Mouse (Mus musculus): ENCODE measurements around the gene Tmem248. TPM values are rescaled to one million over a fixed set of nuclear protein-coding genes. Genes with fewer than 3 reads are reported as not detected.

Gene Tmem248
- total and polyA plus RNA-seq, 3 experiments, result 72.1 to 82.9 (median 80.9) TPM

- no peak for TF ChIP-seq TBP (conservative IDR thresholded peaks at IDR 0.05; ENCODE audit: low read depth, low read length)
- TF ChIP-seq JUN (IDR thresholded peaks at IDR 0.05; ENCODE audit: insufficient read depth, low read depth, low read length), result no peak
- TF ChIP-seq RAD21 (IDR thresholded peaks at IDR 0.05; ENCODE audit: low read depth, low read length), result no peak
- TF ChIP-seq MAZ (IDR thresholded peaks at IDR 0.05; ENCODE audit: low read depth, low read length), result no peak
- TF ChIP-seq CHD1 (IDR thresholded peaks at IDR 0.05; ENCODE audit: low read depth, low read length), result no peak
- TF ChIP-seq EP300 (IDR thresholded peaks at IDR 0.05; ENCODE audit: low read length), result no peak
- TF ChIP-seq POLR2AphosphoS2 (IDR thresholded peaks at IDR 0.05; ENCODE audit: low read depth, low read length), result no peak
- TF ChIP-seq CHD2 (IDR thresholded peaks at IDR 0.05; ENCODE audit: low read length), result no peak
- no peak for TF ChIP-seq SIN3A (IDR thresholded peaks at IDR 0.05; ENCODE audit: low read length)
- TF ChIP-seq CTCF (conservative IDR thresholded peaks at IDR 0.05 in 1 of 2, IDR thresholded peaks at IDR 0.05 in 1 of 2; ENCODE audit: low read depth in 2 of 2, low read length in 2 of 2), result no peak
- no peak for TF ChIP-seq NELFE (IDR thresholded peaks at IDR 0.05; ENCODE audit: low read depth, low read length)
- no peak for TF ChIP-seq BHLHE40 (IDR thresholded peaks at IDR 0.05; ENCODE audit: low read depth, low read length)
- no peak for TF ChIP-seq IRF4 (IDR thresholded peaks at IDR 0.05; ENCODE audit: low read depth, low read length)
- no peak for TF ChIP-seq ETS1 (conservative IDR thresholded peaks at IDR 0.05; ENCODE audit: low read depth, low read length)
- no peak for TF ChIP-seq MAX (IDR thresholded peaks at IDR 0.05; ENCODE audit: low read length)
- TF ChIP-seq RCOR1 (conservative IDR thresholded peaks at IDR 0.05; ENCODE audit: low read depth, low read length), result no peak
- no peak for TF ChIP-seq ELF1 (IDR thresholded peaks at IDR 0.05; ENCODE audit: low read depth, low read length)
- no peak for TF ChIP-seq USF1 (IDR thresholded peaks at IDR 0.05; ENCODE audit: low read depth, low read length)
- Histone ChIP-seq H3K9me3 (replicated peaks; ENCODE audit: low read length) (peaks cover 2% of the 10 kb centered on the region), H3K36me3 (replicated peaks in 1 of 2; ENCODE audit: control insufficient read depth in 1 of 2, insufficient read depth in 1 of 2, low read length in 1 of 2) (peaks cover 52 to 79% of the 10 kb centered on the region in 2 experiments), H3K4me3 (replicated peaks in 1 of 3; ENCODE audit: low read depth in 2 of 3, low read length in 2 of 3, poor library complexity in 1 of 3) (no peak overlapping the region), H3K4me2 (ENCODE audit: insufficient read depth, low read depth, poor library complexity, severe bottlenecking) (no peak overlapping the region), H3K27me3 (replicated peaks) (no peaks in the 10 kb centered on the region), H3K4me1 (ENCODE audit: control insufficient read depth in 1 of 2, insufficient read depth in 2 of 2) (peaks cover 18 to 46% of the 10 kb centered on the region in 2 experiments; a peak in 3 of 4 replicates), H3K79me2 (replicated peaks; ENCODE audit: control insufficient read depth, extremely low read depth, insufficient read depth, poor library complexity, severe bottlenecking) (peaks cover 4% of the 10 kb centered on the region), H3K27ac (ENCODE audit: insufficient read depth, low read depth) (no peak overlapping the region), H3K9ac (ENCODE audit: insufficient read depth, low read depth) (no peak overlapping the region)
- DNase-seq (ENCODE audit: extremely low read depth), result no peak
- dilution Hi-C loops (cut with MboI; ENCODE audit: extremely low pct_ligation_motif_present, extremely low pct_unique_long_range_greater_than_20kb, low sequenced_read_pairs) (no loop called here), in situ Hi-C loops (cut with MboI; ENCODE audit: low pct_ligation_motif_present, low pct_unique_long_range_greater_than_20kb, low sequenced_read_pairs) (no loop called here)
Measured at GRCm38 (mm10) chr5:130197981-130198380, 18.9 kb upstream of the Tmem248 start.

DNA sequence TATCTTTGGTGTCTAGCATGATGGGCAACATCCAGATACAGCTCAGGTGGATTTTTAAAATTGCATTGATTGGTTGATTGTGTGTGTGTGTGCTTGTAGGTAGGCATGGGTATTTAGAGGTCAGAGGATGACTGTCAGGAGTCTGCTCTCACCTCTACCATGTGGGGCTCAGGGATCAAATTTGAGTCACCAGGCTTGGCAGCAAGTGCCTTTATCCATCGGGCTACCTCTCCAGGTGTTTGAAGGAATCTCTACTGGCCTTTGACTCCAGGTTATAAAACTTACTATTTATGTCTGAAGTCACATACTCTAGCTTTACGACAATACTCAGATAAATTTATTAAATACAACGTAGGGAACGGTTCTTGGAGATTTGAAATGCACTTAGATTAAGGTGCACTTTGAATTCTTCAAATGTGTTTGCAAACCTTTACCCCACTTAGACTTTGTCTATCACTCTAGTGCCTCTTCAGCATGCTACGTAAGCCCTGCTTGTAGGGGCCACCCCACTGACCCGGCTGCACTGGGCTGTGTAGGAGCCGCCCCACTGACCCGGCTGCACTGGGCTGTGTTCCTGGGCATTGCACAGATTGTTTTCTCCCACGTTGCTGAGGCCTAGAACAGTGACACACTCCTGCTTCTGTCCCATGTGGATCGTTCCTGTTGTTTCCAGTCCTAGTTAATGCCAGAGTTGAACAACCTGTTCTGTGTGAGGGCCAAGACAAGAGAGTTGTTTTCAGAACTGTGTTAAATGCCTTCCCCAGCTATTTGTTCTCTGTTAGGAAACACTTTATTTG, 16.4 kb upstream of the Tmem248 start:
- H3K27ac ChIP-seq (ENCODE audit: insufficient read depth, low read depth), result no peak overlapping the region
- H3K9ac ChIP-seq (ENCODE audit: insufficient read depth, low read depth), result no peak overlapping the region
- H3K27me3 ChIP-seq (replicated peaks), result no peaks in the 10 kb centered on the region
- DNase-seq (ENCODE audit: extremely low read depth), result no peak
- H3K4me2 ChIP-seq (ENCODE audit: insufficient read depth, low read depth, poor library complexity, severe bottlenecking), result no peak overlapping the region
- peaks cover 14 to 38% of the 10 kb centered on the region in 2 experiments; a peak in 3 of 4 replicates for H3K4me1 ChIP-seq (ENCODE audit: control insufficient read depth in 1 of 2, insufficient read depth in 2 of 2)
- peaks cover 2% of the 10 kb centered on the region for H3K9me3 ChIP-seq (replicated peaks; ENCODE audit: low read length)
- TF ChIP-seq MAX (IDR thresholded peaks at IDR 0.05; ENCODE audit: low read length) (no peak), ZKSCAN1 (IDR thresholded peaks at IDR 0.05; ENCODE audit: borderline replicate concordance, low read depth, low read length) (no peak), MAFK (IDR thresholded peaks at IDR 0.05; ENCODE audit: insufficient replicate concordance, low read length) (no peak), NRF1 (IDR thresholded peaks at IDR 0.05; ENCODE audit: low read depth, low read length) (no peak), TBP (conservative IDR thresholded peaks at IDR 0.05; ENCODE audit: low read depth, low read length) (no peak), ZNF384 (IDR thresholded peaks at IDR 0.05; ENCODE audit: low read depth, low read length) (no peak), CHD2 (IDR thresholded peaks at IDR 0.05; ENCODE audit: low read length) (no peak), ZMIZ1 (IDR thresholded peaks at IDR 0.05; ENCODE audit: low read depth, low read length) (no peak), BHLHE40 (IDR thresholded peaks at IDR 0.05; ENCODE audit: low read depth, low read length) (no peak), MXI1 (IDR thresholded peaks at IDR 0.05; ENCODE audit: low read depth, low read length) (no peak), USF1 (IDR thresholded peaks at IDR 0.05; ENCODE audit: low read depth, low read length) (no peak), ELF1 (IDR thresholded peaks at IDR 0.05; ENCODE audit: low read depth, low read length) (no peak), NELFE (IDR thresholded peaks at IDR 0.05; ENCODE audit: low read depth, low read length) (no peak), ZC3H11A (IDR thresholded peaks at IDR 0.05; ENCODE audit: low read depth, low read length) (no peak), KAT2A (IDR thresholded peaks at IDR 0.05; ENCODE audit: insufficient replicate concordance, low read length) (no peak), PAX5 (IDR thresholded peaks at IDR 0.05; ENCODE audit: low read length) (no peak), POLR2A (IDR thresholded peaks at IDR 0.05; ENCODE audit: low read depth, low read length) (no peak)
- in situ Hi-C loops (cut with MboI; ENCODE audit: low pct_ligation_motif_present, low pct_unique_long_range_greater_than_20kb, low sequenced_read_pairs), result no loop called here
- H3K79me2 ChIP-seq (replicated peaks; ENCODE audit: control insufficient read depth, extremely low read depth, insufficient read depth, poor library complexity, severe bottlenecking), result peaks cover 4% of the 10 kb centered on the region
- no peak overlapping the region for H3K4me3 ChIP-seq (replicated peaks in 1 of 3; ENCODE audit: low read depth in 2 of 3, low read length in 2 of 3, poor library complexity in 1 of 3)
- dilution Hi-C loops (cut with MboI; ENCODE audit: extremely low pct_ligation_motif_present, extremely low pct_unique_long_range_greater_than_20kb, low sequenced_read_pairs), result no loop called here
- H3K36me3 ChIP-seq (replicated peaks in 1 of 2; ENCODE audit: control insufficient read depth in 1 of 2, insufficient read depth in 1 of 2, low read length in 1 of 2), result peaks cover 47 to 81% of the 10 kb centered on the region in 2 experiments

All from CH12.LX (cell line).